Mouse (Mus musculus): ENCODE measurements at regions not wholly inside any gene's neighbourhood (a gene's known extent, or its start where the extent isn't known, plus 50 kb on each side); places are given as distances from the start of the nearest gene placed in this dataset.
A peak's percentile ranks its signal among the peaks of the same experiment; 100 is the strongest.

DNA sequence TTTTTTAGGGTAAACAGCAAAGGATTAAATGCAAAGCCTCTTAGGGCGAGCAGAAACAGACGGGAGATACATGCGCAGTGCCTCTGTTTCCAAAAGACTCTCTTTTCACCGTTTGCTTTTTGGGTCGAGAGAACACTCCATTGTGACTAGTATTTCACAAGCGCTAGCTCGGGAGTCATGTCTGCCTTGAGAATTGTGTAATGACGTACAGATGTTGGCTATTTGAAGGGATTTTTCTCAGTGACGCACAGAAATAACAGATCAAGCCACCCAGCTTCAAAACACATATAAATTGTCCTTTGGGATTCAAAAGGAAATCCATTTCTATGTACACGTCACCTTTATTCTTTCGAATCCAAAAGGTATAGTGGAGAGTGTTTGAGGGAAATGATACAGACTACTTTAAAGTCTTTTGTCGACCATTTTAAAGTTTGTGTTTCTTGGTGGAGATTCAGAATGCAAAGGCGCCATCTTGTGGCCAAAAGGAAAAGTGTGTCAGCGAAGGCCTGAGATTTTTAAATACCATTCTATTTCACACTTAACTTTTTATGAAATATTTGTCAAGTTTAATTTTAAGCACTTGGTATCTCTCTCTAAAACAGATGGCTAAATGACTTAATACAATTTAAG is 78.5 kb upstream of the Galnt5 start (continued):
- TF ChIP-seq ZC3H11A (IDR thresholded peaks at IDR 0.05; ENCODE audit: low read depth, low read length) (peak; percentile 48), NRF1 (IDR thresholded peaks at IDR 0.05; ENCODE audit: insufficient read depth, low read depth, low read length, poor library complexity, severe bottlenecking) (no peak), HCFC1 (IDR thresholded peaks at IDR 0.05; ENCODE audit: low read depth, low read length) (no peak), TBP (IDR thresholded peaks at IDR 0.05; ENCODE audit: low read depth, low read length) (no peak), ZKSCAN1 (IDR thresholded peaks at IDR 0.05; ENCODE audit: low read depth, low read length) (no peak), SMC3 (IDR thresholded peaks at IDR 0.05; ENCODE audit: low read depth, low read length) (peak; percentile 83)

DNA sequence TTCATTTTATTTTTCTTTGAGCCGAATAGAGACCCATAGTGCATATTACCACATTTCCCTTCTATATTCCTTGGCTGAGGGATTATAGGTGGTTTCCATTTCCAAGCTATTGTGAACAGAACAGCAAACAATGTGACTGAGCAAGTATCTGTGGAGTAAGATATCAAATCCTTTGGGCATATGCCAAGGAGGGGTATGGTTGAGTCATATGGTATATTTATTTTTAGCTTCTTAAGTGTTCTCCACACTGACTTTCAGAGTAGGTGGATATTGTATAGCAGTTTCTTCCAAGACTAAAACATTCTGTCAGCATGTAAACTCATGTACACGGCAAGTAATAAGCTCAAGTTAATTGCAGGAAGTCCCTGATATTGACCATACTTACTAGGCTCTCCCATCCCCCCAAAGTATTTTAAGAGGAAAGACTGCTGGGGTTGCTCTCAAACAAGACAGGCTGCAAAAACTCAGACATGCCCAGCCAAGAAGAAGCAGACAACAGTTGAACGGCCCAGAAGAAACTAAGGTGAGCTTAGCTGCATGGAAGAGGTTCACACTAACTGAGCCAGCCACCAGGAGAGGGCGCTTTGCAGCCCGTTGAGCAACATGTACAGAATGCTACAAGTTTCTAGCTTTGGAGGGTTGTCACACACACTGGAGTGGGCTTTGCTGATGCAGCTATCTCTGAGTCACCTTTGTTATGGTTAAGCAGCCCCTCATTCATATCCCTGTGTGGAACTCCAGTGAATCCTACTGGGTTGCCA is 63.4 kb upstream of the Galnt5 start:
- Histone ChIP-seq H3K9ac (ENCODE audit: control insufficient read depth, low read depth, low read length, poor library complexity, severe bottlenecking) (no peak overlapping the region), H3K9me3 (replicated peaks; ENCODE audit: insufficient read depth, low read length) (no peaks in the 10 kb centered on the region), H3K27me3 (ENCODE audit: control insufficient read depth in 1 of 2, insufficient read depth in 2 of 2, low read length in 2 of 2) (no peaks in the 10 kb centered on the region), H3K4me3 (ENCODE audit: control insufficient read depth in 1 of 2, insufficient read depth in 1 of 2, low read depth in 2 of 2, low read length in 2 of 2) (no peak overlapping the region), H3K27ac (ENCODE audit: control insufficient read depth, low read depth, low read length) (no peak overlapping the region), H3K36me3 (ENCODE audit: control insufficient read depth in 1 of 2, insufficient read depth in 2 of 2, low read length in 2 of 2) (no peaks in the 10 kb centered on the region), H3K79me2 (ENCODE audit: control insufficient read depth, insufficient read depth, low read length, poor library complexity) (no peaks in the 10 kb centered on the region), H3K4me1 (ENCODE audit: control insufficient read depth in 1 of 2, insufficient read depth in 2 of 2, low read length in 2 of 2) (no peaks in the 10 kb centered on the region)
- no peak for DNase-seq (ENCODE audit: low read depth, low spot score)
- TF ChIP-seq CTCF (IDR thresholded peaks at IDR 0.05 in 2 of 3, conservative IDR thresholded peaks at IDR 0.05 in 1 of 3; ENCODE audit: control insufficient read depth in 1 of 3, insufficient read depth in 1 of 3, low read depth in 2 of 3, low read length in 3 of 3, poor library complexity in 1 of 3, severe bottlenecking in 1 of 3) (peak in 1 of 3 experiments; percentile 12; a peak in 1 of 6 replicates), TAL1 (IDR thresholded peaks at IDR 0.05; ENCODE audit: low read length) (no peak), RCOR1 (IDR thresholded peaks at IDR 0.05; ENCODE audit: low read depth, low read length) (no peak), CHD1 (IDR thresholded peaks at IDR 0.05; ENCODE audit: low read depth, low read length) (no peak), NELFE (IDR thresholded peaks at IDR 0.05; ENCODE audit: low read depth, low read length) (no peak), BHLHE40 (IDR thresholded peaks at IDR 0.05; ENCODE audit: borderline replicate concordance, low read depth, low read length) (no peak)

Data from MEL (cell line).